Mouse (Mus musculus) midbrain, postnatal 0 days (tissue): ENCODE results near the gene Rreb1. TPM values are rescaled to one million over a fixed set of nuclear protein-coding genes. Genes with fewer than 3 reads are reported as not detected.
"Not testable (repeated sequence)": the region's sequence is repeated elsewhere in the genome, so short reads cannot be mapped to it uniquely, and the experiment has no call there.

Experiments
- ATAC-seq: fragments of 200-750 bp; cut with Nextera tagmentation; 2 replicates; pipeline ENCODE4 v1.8.0; 2017; ENCODE audit warnings: moderate number of reproducible peaks, mild to moderate bottlenecking, moderate TSS enrichment, moderate library complexity; ENCODE audit not compliant: low FRiP score
- DNase-seq: peaks from one replicate; pipeline ENCODE4 v3.0.0-alpha.2; 2015; ENCODE audit warnings: low spot score
- H3K27ac ChIP-seq: fragments of 300-500 bp; sonication (generic); 2 replicates; pipeline ENCODE4 v1.5.1; 2014; ENCODE audit warnings: low read depth, mild to moderate bottlenecking, low read length, mixed read lengths
- H3K27me3 ChIP-seq: fragments of 300-500 bp; sonication (generic); 2 replicates; pipeline ENCODE4 v1.6.1; 2014; ENCODE audit warnings: low read length, control low read depth, mixed read lengths; ENCODE audit not compliant: insufficient read depth
- H3K36me3 ChIP-seq: fragments of 300-500 bp; sonication (generic); 2 replicates; pipeline ENCODE4 v1.6.1; 2014; ENCODE audit warnings: low read length, control low read depth, mixed read lengths; ENCODE audit not compliant: insufficient read depth
- H3K4me1 ChIP-seq: fragments of 300-500 bp; sonication (generic); 2 replicates; pipeline ENCODE4 v1.6.1; 2014; ENCODE audit warnings: mild to moderate bottlenecking, control low read depth, antibody characterized with exemption, low read length, mixed read lengths; ENCODE audit not compliant: insufficient read depth
- H3K4me2 ChIP-seq: fragments of 300-500 bp; sonication (generic); 2 replicates; pipeline ENCODE4 v1.6.1; 2014; ENCODE audit warnings: low read depth, mild to moderate bottlenecking, low read length, mixed read lengths; ENCODE audit not compliant: poor library complexity, severe bottlenecking
- H3K4me3 ChIP-seq: fragments of 300-500 bp; sonication (generic); 2 replicates; pipeline ENCODE4 v1.5.1; 2014; ENCODE audit warnings: low read depth, mild to moderate bottlenecking, low read length, moderate library complexity
- H3K9ac ChIP-seq: fragments of 300-500 bp; sonication (generic); replicated peaks from 2 replicates; pipeline ENCODE4 v1.6.1; 2014; ENCODE audit warnings: mild to moderate bottlenecking, low read length, moderate library complexity, mixed read lengths; ENCODE audit not compliant: poor library complexity, severe bottlenecking
- H3K9me3 ChIP-seq: fragments of 300-500 bp; sonication (generic); 2 replicates; pipeline ENCODE4 v1.6.1; 2016; ENCODE audit warnings: low read length, control low read depth
- CTCF ChIP-seq: IDR thresholded peaks from 2 replicates; pipeline ENCODE4 v1.5.1; 2016; ENCODE audit warnings: antibody characterized with exemption, mild to moderate bottlenecking
- WGBS: fragments of 180-500 bp; shearing (Covaris S2); extraction: QIAGEN DNeasy Blood & Tissue Kit; methylation state at CpG from one replicate; pipeline ENCODE4 v1.1.7; 2014; 5-methylcytosine and 5-hydroxymethylcytosine counted together
- polyA plus RNA-seq: library from polyadenylated mRNA; unstranded; fragments of >200 nt; fragmentation: Nextera tagmentation; extraction: Ambion mirVana; gene quantifications from 2 replicates; pipeline ENCODE4 v1.2.1, GENCODE M21; 2015
- total RNA-seq: library from RNA; depleted of rRNA; stranded (reverse); fragments of >200 nt; gene quantifications from 2 replicates; pipeline ENCODE4 v1.2.3, GENCODE M21; 2014

The Rreb1 gene
- total and polyA plus RNA-seq, 2 experiments from 2014 or later, result 2.0 to 4.3 TPM

- H3K4me3 ChIP-seq, result no peak overlapping the region
- no peak for TF ChIP-seq CTCF
- 76% methylated on average over 8 of the region's 8 CpGs for WGBS
Measured at GRCm38 (mm10) chr13:37833500-37833899, 55.3 kb downstream of the Rreb1 start.

GRCm38 (mm10) chr13:37835296-37835695 is 57.1 kb downstream of the Rreb1 start:
- Histone ChIP-seq H3K9me3 (no peaks in the 10 kb centered on the region), H3K27ac (no peak overlapping the region), H3K4me3 (no peak overlapping the region), H3K9ac (no peak overlapping the region), H3K27me3 (peaks cover 5% of the 10 kb centered on the region), H3K4me1 (no peaks in the 10 kb centered on the region), H3K36me3 (no peaks in the 10 kb centered on the region), H3K4me2 (no peak overlapping the region)
- TF ChIP-seq CTCF, result no peak
- DNase-seq (no peak), ATAC-seq (no peak)
- 100% methylated on average over 1 of the region's 1 CpGs for WGBS

More at GRCm38 (mm10) chr13:37833500-37833899, 55.3 kb downstream of the Rreb1 start:
- Histone ChIP-seq H3K4me2 (no peak overlapping the region), H3K4me1 (no peaks in the 10 kb centered on the region), H3K27me3 (peaks cover 8% of the 10 kb centered on the region), H3K9ac (no peak overlapping the region), H3K27ac (no peak overlapping the region), H3K9me3 (no peaks in the 10 kb centered on the region), H3K36me3 (no peaks in the 10 kb centered on the region)
- DNase-seq (no peak), ATAC-seq (no peak)

GRCm38 (mm10) chr13:37835811-37836210 is 57.6 kb downstream of the Rreb1 start:
- H3K9me3 ChIP-seq, H3K36me3 ChIP-seq, H3K4me3 ChIP-seq, H3K4me2 ChIP-seq, DNase-seq, H3K27ac ChIP-seq, H3K9ac ChIP-seq, H3K4me1 ChIP-seq, ATAC-seq, H3K27me3 ChIP-seq: not testable (repeated sequence)
- WGBS, result 87% methylated on average over 9 of the region's 9 CpGs

DNA sequence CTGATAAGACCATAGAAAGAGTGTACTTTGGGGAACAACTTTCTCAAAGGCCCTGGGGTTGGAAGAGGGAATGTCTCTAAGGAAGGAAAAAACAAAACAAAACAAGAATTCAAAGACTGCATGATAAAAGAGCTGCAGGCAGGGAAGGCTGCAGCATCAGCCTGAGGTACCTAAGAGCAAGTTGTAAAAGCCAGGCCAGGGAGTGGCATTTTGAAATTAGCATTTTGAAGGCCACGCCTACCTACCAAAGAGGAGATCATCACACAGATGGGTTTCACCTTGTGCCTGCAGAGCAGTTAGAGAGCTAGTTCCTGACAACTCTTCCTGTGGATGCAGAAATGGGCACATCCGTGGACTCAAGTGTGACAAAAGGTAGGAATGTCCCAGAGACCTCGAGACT is 59.2 kb downstream of the Rreb1 start:
- Histone ChIP-seq H3K9me3 (no peaks in the 10 kb centered on the region), H3K4me1 (no peaks in the 10 kb centered on the region), H3K4me3 (no peak overlapping the region), H3K36me3 (no peaks in the 10 kb centered on the region), H3K27ac (no peak overlapping the region), H3K4me2 (no peak overlapping the region), H3K27me3 (no peaks in the 10 kb centered on the region; the same call in 1 of the 2 replicates), H3K9ac (no peak overlapping the region)
- ATAC-seq (no peak), DNase-seq (no peak)
- TF ChIP-seq CTCF, result no peak
- 76% methylated on average over 3 of the region's 3 CpGs for WGBS

- Histone ChIP-seq H3K36me3 (no peaks in the 10 kb centered on the region), H3K4me2 (no peak overlapping the region), H3K9me3 (no peaks in the 10 kb centered on the region), H3K4me3 (no peak overlapping the region), H3K4me1 (no peaks in the 10 kb centered on the region), H3K27ac (no peak overlapping the region), H3K27me3 (no peaks in the 10 kb centered on the region), H3K9ac (no peak overlapping the region)
- no peak for DNase-seq
- WGBS, result 88% methylated on average over 18 of the region's 18 CpGs
- no peak for ATAC-seq
- TF ChIP-seq CTCF, result no peak
Measured at GRCm38 (mm10) chr13:37838260-37839183, 60.3 kb downstream of the Rreb1 start.

- Histone ChIP-seq H3K27ac (no peak overlapping the region), H3K36me3 (no peaks in the 10 kb centered on the region), H3K4me1 (no peaks in the 10 kb centered on the region), H3K27me3 (no peaks in the 10 kb centered on the region; the same call in 1 of the 2 replicates), H3K4me2 (no peak overlapping the region), H3K9ac (no peak overlapping the region), H3K4me3 (no peak overlapping the region), H3K9me3 (no peaks in the 10 kb centered on the region)
- no peak for TF ChIP-seq CTCF
- DNase-seq (no peak), ATAC-seq (no peak)
- whole genome bisulfite sequencing, result 76% methylated on average over 7 of the region's 7 CpGs
Measured at GRCm38 (mm10) chr13:37843241-37843640, 65.0 kb downstream of the Rreb1 start.
